Mouse (Mus musculus) myocyte (in vitro differentiated cells): ENCODE measurements at regions not wholly inside any gene's neighbourhood (a gene's known extent, or its start where the extent isn't known, plus 50 kb on each side); places are given as distances from the start of the nearest gene placed in this dataset.

Source experiments
- H3K27me3 ChIP-seq: one replicate; pipeline ENCODE4 v1.6.1; 2011; ENCODE audit not compliant: control insufficient read depth, insufficient read depth, insufficient read length
- H3K36me3 ChIP-seq: one replicate; pipeline ENCODE4 v1.6.1; 2011; ENCODE audit not compliant: control insufficient read depth, insufficient read depth
- H3K4me2 ChIP-seq: one replicate; pipeline ENCODE4 v1.6.1; 2011; ENCODE audit warnings: low read depth, control low read depth
- H3K4me3 ChIP-seq: one replicate; pipeline ENCODE4 v1.5.1; 2011; ENCODE audit warnings: mild to moderate bottlenecking, control low read depth, moderate library complexity
- H3K79me2 ChIP-seq: one replicate; pipeline ENCODE4 v1.6.1; 2011; ENCODE audit not compliant: control insufficient read depth, insufficient read depth
- H3ac ChIP-seq: one replicate; pipeline ENCODE4 v1.6.1; 2011; ENCODE audit not compliant: control insufficient read depth, insufficient read length
- CEBPB ChIP-seq: IDR thresholded peaks from 2 replicates; pipeline ENCODE4 v1.6.1; 2011; ENCODE audit warnings: mild to moderate bottlenecking, moderate library complexity; ENCODE audit not compliant: poor library complexity, insufficient read depth, severe bottlenecking
- E2F4 ChIP-seq: IDR thresholded peaks from one replicate; pipeline ENCODE4 v1.6.1; 2011; ENCODE audit warnings: mild to moderate bottlenecking, control low read depth, moderate library complexity; ENCODE audit not compliant: insufficient read depth
- MAX ChIP-seq: IDR thresholded peaks from one replicate; pipeline ENCODE4 v1.6.1; 2011; ENCODE audit warnings: low read depth, mild to moderate bottlenecking, control low read depth
- MYOD1 ChIP-seq, 3 experiments: IDR thresholded peaks; one replicate each; pipeline ENCODE4 v1.6.1; 2011; ENCODE audit warnings: control low read depth in 2 of 3, low read depth in 2 of 3, mild to moderate bottlenecking in 2 of 3, moderate library complexity in 1 of 3; ENCODE audit not compliant: insufficient read length in 2 of 3, control insufficient read depth in 1 of 3
- MYOG ChIP-seq, 3 experiments: IDR thresholded peaks; one replicate each; pipeline ENCODE4 v1.6.1; 2011; ENCODE audit warnings: control low read depth in 2 of 3, low read depth in 2 of 3, mild to moderate bottlenecking in 2 of 3; ENCODE audit not compliant: insufficient read length in 2 of 3, control insufficient read depth in 1 of 3, insufficient read depth in 1 of 3
- POLR2A ChIP-seq: IDR thresholded peaks from one replicate; pipeline ENCODE4 v1.6.1; 2011; ENCODE audit warnings: low read depth, mild to moderate bottlenecking, control low read depth, moderate library complexity; ENCODE audit not compliant: insufficient read length
- POLR2AphosphoS2 ChIP-seq: IDR thresholded peaks from one replicate; pipeline ENCODE4 v1.6.1; 2011; ENCODE audit warnings: low read depth, control low read depth; ENCODE audit not compliant: insufficient read length
- REST ChIP-seq: IDR thresholded peaks from one replicate; pipeline ENCODE4 v1.6.1; 2011; ENCODE audit warnings: mild to moderate bottlenecking, control low read depth, moderate library complexity; ENCODE audit not compliant: insufficient read depth, insufficient read length
- SRF ChIP-seq: IDR thresholded peaks from one replicate; pipeline ENCODE4 v1.6.1; 2011; ENCODE audit warnings: low read depth; ENCODE audit not compliant: control insufficient read depth, insufficient read length
- TCF12 ChIP-seq: IDR thresholded peaks from one replicate; pipeline ENCODE4 v1.6.1; 2011; ENCODE audit warnings: mild to moderate bottlenecking, control low read depth; ENCODE audit not compliant: poor library complexity, insufficient read depth, severe bottlenecking
- TCF3 ChIP-seq: IDR thresholded peaks from one replicate; pipeline ENCODE4 v1.6.1; 2011; ENCODE audit warnings: low read depth, control low read depth; ENCODE audit not compliant: insufficient read length
- USF1 ChIP-seq: IDR thresholded peaks from one replicate; pipeline ENCODE4 v1.6.1; 2011; ENCODE audit warnings: low read depth, mild to moderate bottlenecking, control low read depth, moderate library complexity

DNA sequence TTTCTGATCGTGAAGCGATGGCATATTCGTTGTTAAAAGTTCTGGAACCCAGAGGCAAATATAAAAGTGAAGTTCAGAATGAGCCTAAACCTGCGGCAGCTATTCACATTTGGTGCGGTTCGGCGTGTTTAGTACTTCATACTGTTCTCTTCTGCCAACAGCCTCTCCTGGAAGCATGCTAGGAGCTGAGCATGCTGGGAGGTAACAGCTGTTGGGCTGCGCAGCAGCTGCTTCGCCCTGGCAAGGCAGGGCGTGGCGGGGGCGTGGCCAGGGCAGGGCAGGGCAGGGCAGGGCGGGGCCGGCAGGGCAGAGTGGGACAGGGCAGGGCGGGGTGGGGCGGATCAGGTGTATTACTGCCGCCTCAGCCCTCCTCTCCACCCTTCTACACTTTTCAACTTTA, 107.2 kb upstream of the Mdm1 start:
- TF ChIP-seq USF1 = no peak
- peak in 1 of 3 experiments; percentile 68 for TF ChIP-seq MYOD1 (IDR thresholded peaks at IDR 0.05; ENCODE audit: control insufficient read depth in 1 of 3, insufficient read length in 2 of 3, low read depth in 2 of 3)
- peak in 2 of 3 experiments; percentile 25 to 62 for TF ChIP-seq MYOG (IDR thresholded peaks at IDR 0.05; ENCODE audit: control insufficient read depth in 1 of 3, insufficient read depth in 1 of 3, insufficient read length in 2 of 3, low read depth in 2 of 3)
- H3K4me3 ChIP-seq = no peak overlapping the region
- no peak overlapping the region for H3ac ChIP-seq
- H3K27me3 ChIP-seq = no peaks in the 10 kb centered on the region
- H3K36me3 ChIP-seq = no peaks in the 10 kb centered on the region
- H3K79me2 ChIP-seq = no peaks in the 10 kb centered on the region
- no peak overlapping the region for H3K4me2 ChIP-seq

GRCm38 (mm10) chr10:118035035-118035434, 106.6 kb upstream of the Mdm1 start:
- Histone ChIP-seq H3K4me2 (no peak overlapping the region), H3K79me2 (no peaks in the 10 kb centered on the region), H3K36me3 (no peaks in the 10 kb centered on the region), H3K4me3 (no peak overlapping the region), H3K27me3 (no peaks in the 10 kb centered on the region), H3ac (no peak overlapping the region)
- no peak for TF ChIP-seq MYOD1 (IDR thresholded peaks at IDR 0.05; ENCODE audit: control insufficient read depth in 1 of 3, insufficient read length in 2 of 3, low read depth in 2 of 3)
- TF ChIP-seq POLR2AphosphoS2 = no peak
- no peak for TF ChIP-seq SRF
- TF ChIP-seq E2F4 = no peak
- TF ChIP-seq USF1 = no peak
- TF ChIP-seq TCF3 = no peak
- no peak for TF ChIP-seq MYOG (IDR thresholded peaks at IDR 0.05; ENCODE audit: control insufficient read depth in 1 of 3, insufficient read depth in 1 of 3, insufficient read length in 2 of 3, low read depth in 2 of 3)
- TF ChIP-seq CEBPB = no peak
- TF ChIP-seq REST = no peak
- TF ChIP-seq TCF12 = no peak
- no peak for TF ChIP-seq POLR2A
- TF ChIP-seq MAX = no peak

DNA sequence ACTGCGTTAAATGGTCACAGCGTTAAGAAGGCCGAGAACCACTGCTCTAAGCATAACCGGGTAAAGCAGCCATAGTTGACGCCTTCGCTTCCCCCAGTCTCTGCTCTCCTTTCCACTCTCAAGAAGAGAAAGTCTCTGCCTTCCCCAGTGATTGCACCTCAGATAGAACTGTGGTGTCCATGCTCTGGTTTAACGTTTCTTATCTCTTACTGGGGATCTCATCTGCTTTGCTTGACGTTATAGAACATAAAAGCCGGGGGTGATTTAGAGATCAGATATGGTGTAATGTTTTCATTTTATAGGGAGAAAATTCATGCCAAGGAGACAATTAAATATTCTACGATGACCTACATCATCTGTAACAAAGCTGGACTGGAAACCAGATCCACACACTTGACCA, 103.1 kb upstream of the Mdm1 start:
- Histone ChIP-seq H3K27me3 (no peaks in the 10 kb centered on the region), H3K4me3 (no peak overlapping the region), H3K4me2 (no peak overlapping the region), H3K79me2 (no peaks in the 10 kb centered on the region), H3K36me3 (no peaks in the 10 kb centered on the region), H3ac (no peak overlapping the region)
- TF ChIP-seq CEBPB = no peak
- TF ChIP-seq MYOG (IDR thresholded peaks at IDR 0.05; ENCODE audit: control insufficient read depth in 1 of 3, insufficient read depth in 1 of 3, insufficient read length in 2 of 3, low read depth in 2 of 3) = no peak
- TF ChIP-seq MAX = no peak
- no peak for TF ChIP-seq E2F4
- TF ChIP-seq USF1 = no peak
- no peak for TF ChIP-seq POLR2AphosphoS2
- TF ChIP-seq POLR2A = no peak
- no peak for TF ChIP-seq SRF
- no peak for TF ChIP-seq MYOD1 (IDR thresholded peaks at IDR 0.05; ENCODE audit: control insufficient read depth in 1 of 3, insufficient read length in 2 of 3, low read depth in 2 of 3)
- no peak for TF ChIP-seq TCF12
- no peak for TF ChIP-seq TCF3
- TF ChIP-seq REST = no peak

DNA sequence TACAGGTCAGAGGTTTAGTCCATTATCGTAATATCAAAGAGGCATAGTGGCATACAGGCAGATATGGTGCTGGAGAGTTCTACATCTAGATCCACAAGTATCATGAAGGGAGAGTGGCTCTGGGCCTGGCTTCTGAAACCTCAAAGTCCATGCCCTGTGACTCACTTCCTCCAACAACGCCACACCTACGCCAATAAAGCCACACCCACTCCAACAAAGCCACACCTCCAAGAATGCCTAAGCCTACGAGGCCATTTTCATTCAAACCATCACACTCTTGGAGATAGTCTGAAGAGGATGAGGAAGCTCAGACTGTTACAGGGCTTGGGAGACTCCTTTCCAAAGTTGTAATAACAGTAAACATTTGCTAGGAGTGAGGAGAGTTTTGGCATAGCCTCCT, 102.6 kb upstream of the Mdm1 start:
- Histone ChIP-seq H3K4me2 (no peak overlapping the region), H3K4me3 (no peak overlapping the region), H3K79me2 (no peaks in the 10 kb centered on the region), H3K36me3 (no peaks in the 10 kb centered on the region), H3K27me3 (no peaks in the 10 kb centered on the region), H3ac (no peak overlapping the region)
- TF ChIP-seq SRF = no peak
- no peak for TF ChIP-seq REST
- no peak for TF ChIP-seq POLR2AphosphoS2
- TF ChIP-seq CEBPB = no peak
- no peak for TF ChIP-seq POLR2A
- no peak for TF ChIP-seq TCF12
- no peak for TF ChIP-seq MYOG (IDR thresholded peaks at IDR 0.05; ENCODE audit: control insufficient read depth in 1 of 3, insufficient read depth in 1 of 3, insufficient read length in 2 of 3, low read depth in 2 of 3)
- no peak for TF ChIP-seq TCF3
- TF ChIP-seq MYOD1 (IDR thresholded peaks at IDR 0.05; ENCODE audit: control insufficient read depth in 1 of 3, insufficient read length in 2 of 3, low read depth in 2 of 3) = no peak
- TF ChIP-seq USF1 = no peak
- no peak for TF ChIP-seq E2F4
- no peak for TF ChIP-seq MAX

DNA sequence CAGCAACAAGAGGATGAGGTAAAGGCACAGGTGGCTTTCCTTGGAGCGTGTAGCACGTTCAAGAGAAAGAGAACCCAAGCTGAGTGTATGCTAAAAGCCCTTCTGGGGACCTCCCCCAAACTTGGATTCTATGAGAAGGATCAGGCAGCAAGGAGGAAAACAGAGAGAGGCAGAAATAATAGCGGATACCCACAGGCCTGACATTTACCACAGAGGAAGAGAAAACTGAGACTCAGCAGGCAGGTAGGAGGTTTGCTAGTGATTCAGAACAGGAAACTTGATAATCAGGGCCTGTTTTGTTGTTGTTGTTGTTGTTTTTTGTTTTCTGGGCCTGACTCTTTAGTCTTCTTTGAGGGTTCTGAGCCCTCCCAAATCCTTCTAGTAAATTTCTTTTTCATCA, 100.5 kb upstream of the Mdm1 start:
- Histone ChIP-seq H3K4me2 (no peak overlapping the region), H3K36me3 (no peaks in the 10 kb centered on the region), H3K4me3 (no peak overlapping the region), H3K27me3 (no peaks in the 10 kb centered on the region), H3K79me2 (no peaks in the 10 kb centered on the region), H3ac (no peak overlapping the region)
- TF ChIP-seq MYOG (IDR thresholded peaks at IDR 0.05; ENCODE audit: control insufficient read depth in 1 of 3, insufficient read depth in 1 of 3, insufficient read length in 2 of 3, low read depth in 2 of 3) (no peak), TCF3 (no peak), SRF (no peak), TCF12 (no peak), POLR2A (no peak), E2F4 (no peak), MYOD1 (IDR thresholded peaks at IDR 0.05; ENCODE audit: control insufficient read depth in 1 of 3, insufficient read length in 2 of 3, low read depth in 2 of 3) (no peak), MAX (no peak), USF1 (no peak), REST (no peak), POLR2AphosphoS2 (no peak), CEBPB (no peak)
